Mouse (Mus musculus): ENCODE results near the gene Plcg1. TPM values are rescaled to one million over a fixed set of nuclear protein-coding genes. Genes with fewer than 3 reads are reported as not detected.

Gene Plcg1
- polyA plus RNA-seq, 1 experiment from 2014 or later: 83.7 TPM

DNA sequence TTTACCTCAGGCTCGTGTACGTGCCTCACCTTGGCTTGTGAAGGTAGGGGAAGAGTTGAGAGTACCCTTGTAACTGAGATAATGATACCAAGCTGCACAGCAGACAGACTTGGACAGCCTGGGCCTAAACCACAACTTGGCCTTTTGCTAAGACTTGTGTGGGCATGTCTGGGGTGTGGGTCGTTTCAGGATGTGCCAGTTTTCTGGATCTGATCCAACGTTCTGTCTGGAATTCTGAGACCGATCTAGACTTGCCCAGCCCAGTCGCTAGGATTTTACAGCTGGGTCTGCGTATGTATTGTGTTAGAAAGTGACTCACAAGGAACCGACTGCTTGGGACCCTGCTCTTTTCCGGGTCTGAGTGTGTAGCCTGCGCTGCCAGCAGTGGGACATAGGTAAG is 16.0 kb downstream of the Plcg1 start:
- H3K36me3 ChIP-seq (ENCODE audit: control insufficient read depth, insufficient read depth, low read length): peaks cover 18% of the 10 kb centered on the region
- H3K9me3 ChIP-seq (ENCODE audit: control insufficient read depth, low read length): no peaks in the 10 kb centered on the region
- WGBS: 84% methylated on average over 10 of the region's 10 CpGs
- H3K27me3 ChIP-seq (ENCODE audit: control insufficient read depth, insufficient read depth, low read length): no peaks in the 10 kb centered on the region
- no peak overlapping the region for H3K4me2 ChIP-seq (ENCODE audit: low read depth, severe bottlenecking)
- no peak for DNase-seq (ENCODE audit: low spot score)
- no peak overlapping the region for H3K4me3 ChIP-seq (ENCODE audit: low read depth, low read length)
- H3K9ac ChIP-seq (ENCODE audit: low read length): no peak overlapping the region
- no peak overlapping the region for H3K27ac ChIP-seq (replicated peaks; ENCODE audit: low read depth, low read length)
- ATAC-seq (ENCODE audit: insufficient number of reproducible peaks, low FRiP score, low TSS enrichment, low read depth): no peak
- H3K4me1 ChIP-seq (ENCODE audit: control insufficient read depth, insufficient read depth, low read length): no peaks in the 10 kb centered on the region

DNA sequence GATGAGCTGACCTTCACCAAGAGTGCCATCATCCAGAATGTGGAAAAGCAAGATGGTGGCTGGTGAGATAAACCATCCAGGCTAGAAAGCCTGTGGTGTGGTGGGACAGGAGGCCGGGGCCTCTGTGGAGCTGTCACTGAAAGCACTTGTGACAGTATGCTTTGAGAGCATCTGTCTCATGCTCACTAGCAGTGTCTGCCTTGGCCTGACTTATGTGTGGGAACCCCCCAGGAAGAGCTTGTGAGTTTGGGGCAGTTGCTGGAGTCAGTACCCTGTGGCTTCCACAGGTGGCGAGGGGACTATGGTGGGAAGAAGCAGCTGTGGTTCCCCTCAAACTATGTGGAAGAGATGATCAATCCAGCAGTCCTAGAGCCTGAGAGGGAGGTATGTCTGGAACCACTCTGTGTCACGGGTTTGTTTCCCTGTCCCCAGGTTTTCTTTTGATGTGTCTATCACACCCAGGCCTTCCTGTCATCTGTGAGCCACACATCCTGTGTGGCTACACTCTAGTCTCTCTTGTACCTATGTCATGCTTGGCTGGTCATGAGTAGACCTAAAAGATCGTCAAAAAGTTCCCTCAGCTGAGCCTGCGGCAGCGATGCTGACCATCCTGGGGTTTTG is 25.6 kb downstream of the Plcg1 start:
- Histone ChIP-seq H3K27me3 (ENCODE audit: control insufficient read depth, insufficient read depth, low read length) (no peaks in the 10 kb centered on the region), H3K4me2 (ENCODE audit: low read depth, severe bottlenecking) (no peak overlapping the region), H3K36me3 (ENCODE audit: control insufficient read depth, insufficient read depth, low read length) (peaks cover 44% of the 10 kb centered on the region), H3K27ac (replicated peaks; ENCODE audit: low read depth, low read length) (no peak overlapping the region), H3K9me3 (ENCODE audit: control insufficient read depth, low read length) (no peaks in the 10 kb centered on the region), H3K4me1 (ENCODE audit: control insufficient read depth, insufficient read depth, low read length) (no peaks in the 10 kb centered on the region), H3K4me3 (ENCODE audit: low read depth, low read length) (no peak overlapping the region), H3K9ac (ENCODE audit: low read length) (no peak overlapping the region)
- 88% methylated on average over 6 of the region's 6 CpGs for WGBS
- no peak for DNase-seq (ENCODE audit: low spot score)
- ATAC-seq (ENCODE audit: insufficient number of reproducible peaks, low FRiP score, low TSS enrichment, low read depth): no peak

DNA sequence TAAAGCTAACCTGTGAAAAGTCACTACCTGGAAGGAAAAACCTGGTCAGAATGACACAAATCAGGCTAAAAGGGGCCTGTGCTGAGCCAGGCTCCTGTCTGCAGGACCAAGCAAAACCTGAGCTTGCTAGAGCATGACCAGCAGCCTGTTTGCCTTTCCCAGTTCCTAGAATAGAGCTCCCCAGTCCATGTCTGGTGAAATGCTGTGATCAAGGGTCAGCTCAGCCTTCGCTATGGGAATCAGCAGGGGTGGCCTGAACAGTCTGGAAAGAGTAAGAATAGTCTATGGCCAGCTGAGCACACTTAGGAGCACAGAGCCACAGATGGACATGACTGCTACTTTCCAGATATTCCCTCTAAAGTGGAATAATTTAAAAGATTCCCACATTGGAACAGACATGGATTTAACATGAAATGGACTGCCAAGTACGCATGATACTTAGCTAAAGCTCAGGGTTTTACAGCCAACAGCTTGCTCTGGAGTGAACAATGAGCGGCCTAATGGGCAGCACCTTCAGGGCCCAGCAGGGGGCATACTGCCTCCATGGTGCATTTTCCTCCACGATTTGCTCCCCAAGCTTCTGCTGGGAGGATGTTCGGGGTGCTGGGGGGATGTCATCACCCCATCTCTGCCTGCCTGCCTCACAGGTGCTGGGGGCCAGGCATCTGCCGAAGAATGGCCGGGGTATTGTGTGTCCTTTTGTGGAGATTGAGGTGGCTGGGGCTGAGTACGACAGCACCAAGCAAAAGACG is 29.5 kb downstream of the Plcg1 start:
- Histone ChIP-seq H3K4me2 (ENCODE audit: low read depth, severe bottlenecking) (no peak overlapping the region), H3K9me3 (ENCODE audit: control insufficient read depth, low read length) (no peaks in the 10 kb centered on the region), H3K27ac (replicated peaks; ENCODE audit: low read depth, low read length) (no peak overlapping the region), H3K27me3 (ENCODE audit: control insufficient read depth, insufficient read depth, low read length) (no peaks in the 10 kb centered on the region), H3K9ac (ENCODE audit: low read length) (no peak overlapping the region), H3K4me3 (ENCODE audit: low read depth, low read length) (no peak overlapping the region), H3K4me1 (ENCODE audit: control insufficient read depth, insufficient read depth, low read length) (no peaks in the 10 kb centered on the region), H3K36me3 (ENCODE audit: control insufficient read depth, insufficient read depth, low read length) (peaks cover 29% of the 10 kb centered on the region)
- ATAC-seq (ENCODE audit: insufficient number of reproducible peaks, low FRiP score, low TSS enrichment, low read depth) (no peak), DNase-seq (ENCODE audit: low spot score) (no peak)
- 90% methylated on average over 9 of the region's 9 CpGs for WGBS

DNA sequence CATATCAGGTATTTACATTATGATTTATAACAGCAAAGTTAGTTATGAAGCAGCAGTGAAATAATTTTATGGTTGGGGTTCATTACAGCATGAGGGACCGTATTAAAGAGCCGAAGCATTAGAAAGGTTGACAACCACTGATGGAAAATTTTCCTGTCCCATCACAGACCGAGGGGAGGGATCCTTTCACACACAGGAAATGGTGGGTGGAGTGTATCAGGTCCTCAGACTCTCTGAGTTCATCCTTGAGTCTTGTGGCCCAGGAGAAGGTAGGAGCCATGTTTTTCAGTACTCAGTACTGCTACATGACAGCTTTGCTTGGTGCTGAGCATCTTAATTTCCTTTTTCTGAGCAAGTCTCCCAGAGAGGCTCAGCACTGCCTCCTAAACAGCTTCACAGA is 32.7 kb downstream of the Plcg1 start:
- peaks cover 17% of the 10 kb centered on the region for H3K36me3 ChIP-seq (ENCODE audit: control insufficient read depth, insufficient read depth, low read length)
- 91% methylated on average over 3 of the region's 3 CpGs for WGBS

DNA sequence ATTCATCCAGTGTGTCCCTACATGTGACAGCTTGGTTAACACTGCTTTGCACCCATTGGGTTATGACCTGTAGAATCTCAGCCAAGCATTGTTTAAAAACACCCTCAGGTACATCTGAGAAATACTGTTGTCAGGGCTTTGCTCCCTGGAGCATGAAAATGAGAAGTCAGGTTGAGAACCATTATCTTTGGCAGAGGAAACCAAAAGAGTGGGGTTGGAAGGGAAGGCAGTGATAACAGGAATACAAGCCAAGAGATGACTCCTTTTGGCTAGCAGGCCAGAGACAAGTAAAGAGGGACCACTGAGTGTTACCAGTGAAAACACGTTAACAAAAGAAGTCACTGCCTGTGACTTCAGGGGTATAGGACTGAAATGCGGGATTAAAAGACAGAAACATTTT is 33.3 kb downstream of the Plcg1 start:
- Histone ChIP-seq H3K36me3 (ENCODE audit: control insufficient read depth, insufficient read depth, low read length) (peaks cover 14% of the 10 kb centered on the region), H3K27ac (replicated peaks; ENCODE audit: low read depth, low read length) (no peak overlapping the region), H3K4me2 (ENCODE audit: low read depth, severe bottlenecking) (no peak overlapping the region), H3K9ac (ENCODE audit: low read length) (no peak overlapping the region), H3K27me3 (ENCODE audit: control insufficient read depth, insufficient read depth, low read length) (no peaks in the 10 kb centered on the region), H3K4me3 (ENCODE audit: low read depth, low read length) (no peak overlapping the region), H3K9me3 (ENCODE audit: control insufficient read depth, low read length) (no peaks in the 10 kb centered on the region), H3K4me1 (ENCODE audit: control insufficient read depth, insufficient read depth, low read length) (no peaks in the 10 kb centered on the region)
- WGBS: 97% methylated on average over 2 of the region's 2 CpGs
- ATAC-seq (ENCODE audit: insufficient number of reproducible peaks, low FRiP score, low TSS enrichment, low read depth) (no peak), DNase-seq (ENCODE audit: low spot score) (no peak)

More for the DNA sequence above, 32.7 kb downstream of the Plcg1 start:
- ATAC-seq (ENCODE audit: insufficient number of reproducible peaks, low FRiP score, low TSS enrichment, low read depth) (no peak), DNase-seq (ENCODE audit: low spot score) (no peak)
- Histone ChIP-seq H3K27ac (replicated peaks; ENCODE audit: low read depth, low read length) (no peak overlapping the region), H3K4me3 (ENCODE audit: low read depth, low read length) (no peak overlapping the region), H3K4me1 (ENCODE audit: control insufficient read depth, insufficient read depth, low read length) (no peaks in the 10 kb centered on the region), H3K9me3 (ENCODE audit: control insufficient read depth, low read length) (no peaks in the 10 kb centered on the region), H3K9ac (ENCODE audit: low read length) (no peak overlapping the region), H3K27me3 (ENCODE audit: control insufficient read depth, insufficient read depth, low read length) (no peaks in the 10 kb centered on the region), H3K4me2 (ENCODE audit: low read depth, severe bottlenecking) (no peak overlapping the region)

DNA sequence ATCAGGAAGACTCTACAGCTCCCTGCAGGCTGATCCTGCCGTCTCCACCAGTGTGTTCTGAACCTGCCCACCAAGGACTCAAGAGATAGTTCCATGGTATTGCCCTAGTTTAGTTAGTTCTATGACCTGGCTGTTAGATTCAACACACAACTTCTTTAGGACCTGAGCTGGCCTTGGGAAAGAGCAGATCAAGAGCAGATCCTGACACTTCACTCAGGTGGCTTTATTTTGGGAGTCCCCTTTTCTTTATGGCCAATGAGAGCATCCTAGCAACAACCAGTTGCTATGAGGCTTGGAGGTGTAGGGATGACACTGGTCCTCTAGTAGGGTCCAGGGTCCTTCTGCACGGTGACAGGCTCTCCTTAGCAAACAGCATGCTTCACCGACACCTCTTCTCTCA is 34.0 kb downstream of the Plcg1 start:
- H3K9me3 ChIP-seq (ENCODE audit: control insufficient read depth, low read length): no peaks in the 10 kb centered on the region
- ATAC-seq (ENCODE audit: insufficient number of reproducible peaks, low FRiP score, low TSS enrichment, low read depth) (no peak), DNase-seq (ENCODE audit: low spot score) (no peak)
- no peak overlapping the region for H3K9ac ChIP-seq (ENCODE audit: low read length)
- H3K27me3 ChIP-seq (ENCODE audit: control insufficient read depth, insufficient read depth, low read length): no peaks in the 10 kb centered on the region
- H3K4me1 ChIP-seq (ENCODE audit: control insufficient read depth, insufficient read depth, low read length): no peaks in the 10 kb centered on the region
- H3K36me3 ChIP-seq (ENCODE audit: control insufficient read depth, insufficient read depth, low read length): peaks cover 8% of the 10 kb centered on the region; the same call in 1 of the 2 replicates
- H3K27ac ChIP-seq (replicated peaks; ENCODE audit: low read depth, low read length): no peak overlapping the region
- H3K4me3 ChIP-seq (ENCODE audit: low read depth, low read length): no peak overlapping the region
- H3K4me2 ChIP-seq (ENCODE audit: low read depth, severe bottlenecking): no peak overlapping the region
- WGBS: 86% methylated on average over 3 of the region's 3 CpGs

DNA sequence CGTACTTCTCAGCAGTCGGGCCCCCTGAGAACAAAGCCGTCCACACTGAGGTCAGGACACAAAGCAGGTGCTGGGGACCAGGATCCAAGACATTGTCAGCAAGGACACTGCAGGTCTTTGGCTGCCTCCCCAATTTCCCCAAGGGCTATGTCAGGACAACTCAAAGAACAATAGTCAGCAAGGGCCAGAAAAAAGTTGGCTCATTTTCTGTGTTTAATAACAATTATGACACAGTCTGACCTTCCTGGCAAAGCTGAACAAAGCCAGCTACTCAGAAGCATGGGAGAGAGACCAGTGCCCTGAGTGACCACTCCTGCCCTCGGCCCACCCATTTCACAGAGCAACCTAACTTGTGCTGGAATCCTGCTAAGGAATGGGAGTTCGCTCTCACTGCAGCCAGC is 35.3 kb downstream of the Plcg1 start:
- ATAC-seq (ENCODE audit: insufficient number of reproducible peaks, low FRiP score, low TSS enrichment, low read depth) (no peak), DNase-seq (ENCODE audit: low spot score) (no peak)
- Histone ChIP-seq H3K27me3 (ENCODE audit: control insufficient read depth, insufficient read depth, low read length) (no peaks in the 10 kb centered on the region), H3K36me3 (ENCODE audit: control insufficient read depth, insufficient read depth, low read length) (no peaks in the 10 kb centered on the region), H3K4me1 (ENCODE audit: control insufficient read depth, insufficient read depth, low read length) (no peaks in the 10 kb centered on the region), H3K4me2 (ENCODE audit: low read depth, severe bottlenecking) (no peak overlapping the region), H3K4me3 (ENCODE audit: low read depth, low read length) (no peak overlapping the region), H3K27ac (replicated peaks; ENCODE audit: low read depth, low read length) (no peak overlapping the region), H3K9me3 (ENCODE audit: control insufficient read depth, low read length) (no peaks in the 10 kb centered on the region), H3K9ac (ENCODE audit: low read length) (no peak overlapping the region)
- 87% methylated on average over 5 of the region's 5 CpGs for WGBS

DNA sequence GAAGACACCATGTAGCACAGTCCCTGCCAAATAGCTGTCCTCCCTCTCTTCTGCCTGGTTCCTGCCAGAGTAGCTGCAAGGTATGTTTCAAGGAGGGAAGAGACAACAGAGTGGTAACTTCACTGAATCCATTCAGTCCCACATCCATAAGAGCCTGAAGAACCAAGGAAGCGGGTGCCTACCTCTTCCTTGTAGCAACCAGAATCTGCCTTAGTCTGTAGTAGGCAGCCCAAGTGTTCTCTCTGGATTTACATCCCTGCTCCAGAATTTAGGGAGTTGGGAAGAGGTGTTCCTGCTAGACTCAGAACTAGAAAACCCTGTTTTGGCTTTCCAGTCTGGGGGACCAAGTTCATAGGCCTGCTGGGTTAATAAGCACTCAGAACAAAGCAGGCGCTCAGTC is 36.1 kb downstream of the Plcg1 start:
- no peaks in the 10 kb centered on the region for H3K36me3 ChIP-seq (ENCODE audit: control insufficient read depth, insufficient read depth, low read length)

More for the DNA sequence above, 36.1 kb downstream of the Plcg1 start:
- 91% methylated on average over 2 of the region's 2 CpGs for WGBS
- Histone ChIP-seq H3K27me3 (ENCODE audit: control insufficient read depth, insufficient read depth, low read length) (no peaks in the 10 kb centered on the region), H3K4me2 (ENCODE audit: low read depth, severe bottlenecking) (no peak overlapping the region), H3K4me1 (ENCODE audit: control insufficient read depth, insufficient read depth, low read length) (no peaks in the 10 kb centered on the region), H3K4me3 (ENCODE audit: low read depth, low read length) (no peak overlapping the region), H3K9ac (ENCODE audit: low read length) (no peak overlapping the region), H3K9me3 (ENCODE audit: control insufficient read depth, low read length) (no peaks in the 10 kb centered on the region), H3K27ac (replicated peaks; ENCODE audit: low read depth, low read length) (no peak overlapping the region)
- no peak for DNase-seq (ENCODE audit: low spot score)
- no peak for ATAC-seq (ENCODE audit: insufficient number of reproducible peaks, low FRiP score, low TSS enrichment, low read depth)
